Mouse (Mus musculus): ENCODE measurements around the gene Gm36210.
"Not testable (repeated sequence)": the region's sequence is repeated elsewhere in the genome, so short reads cannot be mapped to it uniquely, and the experiment has no call there.

Gene Gm36210

DNA sequence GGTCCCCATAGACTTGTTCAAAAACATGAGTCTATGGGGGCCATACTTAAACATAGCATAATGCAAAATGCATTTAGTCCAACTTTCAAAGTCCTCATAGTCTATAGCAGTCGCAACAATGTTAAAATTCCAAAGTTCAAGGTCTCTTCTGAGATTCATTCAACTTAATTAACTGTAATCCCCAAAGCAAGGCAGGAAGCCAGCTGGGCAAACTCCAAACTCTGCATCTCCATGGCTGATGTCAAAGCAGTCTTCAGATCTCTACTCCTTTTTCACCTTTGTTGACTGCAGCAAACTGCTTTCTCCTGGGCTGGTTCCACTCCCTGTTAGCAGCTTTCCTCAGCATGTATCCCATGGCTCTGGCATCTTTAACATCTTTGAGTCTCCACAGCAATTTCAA, 27.3 kb downstream of the Gm36210 start:
- DNase-seq (ENCODE audit: low read depth), result not testable (repeated sequence)

DNA sequence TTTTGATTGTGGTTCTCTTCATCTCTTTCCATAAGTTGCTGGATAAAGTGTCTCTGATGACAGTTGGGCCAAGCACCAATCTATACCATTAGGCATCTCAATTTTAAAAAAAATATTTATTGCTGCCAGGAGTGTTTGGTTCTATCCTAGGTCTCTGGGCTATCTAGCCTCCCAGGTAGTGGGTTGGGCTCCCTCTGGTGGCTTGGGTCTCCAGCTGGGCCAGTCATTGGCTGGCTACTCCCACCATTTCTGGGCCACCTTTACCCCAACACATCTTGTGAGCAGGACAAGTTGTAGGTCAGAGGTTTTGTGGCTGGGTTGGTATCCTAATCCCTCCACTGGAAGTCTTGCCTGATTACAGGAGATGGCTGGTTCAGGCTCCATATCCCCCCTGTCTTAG, 28.1 kb downstream of the Gm36210 start:
- no peak for DNase-seq (ENCODE audit: low read depth)

DNA sequence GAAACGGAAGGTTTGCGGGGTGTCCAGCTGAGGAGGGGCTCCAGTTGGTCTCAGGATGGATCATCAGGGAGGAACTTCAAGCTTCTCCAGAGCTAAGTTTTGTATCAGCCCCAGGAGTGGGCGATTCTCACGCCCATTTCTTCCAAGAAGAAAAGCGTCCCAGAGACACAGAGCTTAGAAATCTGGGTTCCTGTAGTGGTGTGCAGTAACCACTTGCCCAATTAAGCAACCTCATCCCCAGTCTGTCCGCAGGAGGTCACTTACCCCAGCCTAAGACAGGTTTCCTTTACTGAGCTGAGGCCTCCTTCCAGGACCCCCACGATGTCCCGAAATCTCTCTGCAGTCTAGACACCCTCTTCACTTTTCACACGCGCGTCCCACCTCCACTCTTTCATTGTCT, 29.1 kb downstream of the Gm36210 start:
- DNase-seq (ENCODE audit: low read depth), result no peak

DNA sequence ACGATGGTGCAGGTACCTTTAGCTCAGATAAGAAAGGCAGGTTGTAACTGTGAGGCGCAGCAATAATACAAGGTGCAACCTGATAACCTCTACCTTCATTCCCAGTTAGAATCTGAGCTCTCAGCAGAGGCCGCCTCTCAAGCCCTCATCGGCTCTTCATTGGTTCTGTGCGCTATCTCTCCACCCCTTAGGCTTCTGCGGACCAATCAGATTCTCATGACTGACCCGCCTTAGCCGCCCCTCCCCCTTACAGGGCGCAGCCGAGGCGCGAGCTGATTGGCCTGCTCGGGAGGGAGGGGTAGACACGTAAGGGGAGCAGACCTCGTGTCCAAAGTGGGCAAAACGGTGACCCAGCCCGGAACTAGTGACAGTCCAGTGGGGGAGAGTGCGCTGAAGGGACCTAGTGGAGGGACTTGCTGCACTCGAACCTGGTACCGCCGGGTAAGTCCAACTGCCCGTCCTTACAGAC, 29.5 kb downstream of the Gm36210 start, which contains the start of gene Isoc2a:
Isoc2a (plus strand) TSS at position 401 of the 469 bp plus-strand sequence.
- DNase-seq (ENCODE audit: low read depth), result peak; percentile 89

DNA sequence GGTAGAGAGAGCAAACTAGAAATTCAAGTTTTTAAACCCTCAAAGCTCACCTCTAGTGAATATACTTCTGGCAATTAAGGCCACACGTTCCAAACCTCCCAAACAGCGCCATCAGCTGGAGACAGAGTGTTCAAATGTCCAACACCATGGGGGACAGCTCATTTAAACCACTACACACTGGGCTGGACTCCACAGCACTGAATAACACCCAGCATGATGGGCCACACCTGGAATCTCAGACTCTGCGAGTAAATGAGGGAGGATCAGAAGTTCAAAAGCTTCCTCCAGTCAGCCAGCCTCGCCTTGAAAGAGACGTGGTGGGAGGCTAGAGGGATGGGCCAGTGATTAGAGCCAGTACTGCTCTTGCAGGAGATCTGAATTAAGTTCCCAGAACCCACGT, 36.2 kb downstream of the Gm36210 start, which contains the start of gene Isoc2b:
Isoc2b (minus strand) TSS at position 126 of the 400 bp plus-strand sequence.
- DNase-seq (ENCODE audit: low read depth), result no peak

DNA sequence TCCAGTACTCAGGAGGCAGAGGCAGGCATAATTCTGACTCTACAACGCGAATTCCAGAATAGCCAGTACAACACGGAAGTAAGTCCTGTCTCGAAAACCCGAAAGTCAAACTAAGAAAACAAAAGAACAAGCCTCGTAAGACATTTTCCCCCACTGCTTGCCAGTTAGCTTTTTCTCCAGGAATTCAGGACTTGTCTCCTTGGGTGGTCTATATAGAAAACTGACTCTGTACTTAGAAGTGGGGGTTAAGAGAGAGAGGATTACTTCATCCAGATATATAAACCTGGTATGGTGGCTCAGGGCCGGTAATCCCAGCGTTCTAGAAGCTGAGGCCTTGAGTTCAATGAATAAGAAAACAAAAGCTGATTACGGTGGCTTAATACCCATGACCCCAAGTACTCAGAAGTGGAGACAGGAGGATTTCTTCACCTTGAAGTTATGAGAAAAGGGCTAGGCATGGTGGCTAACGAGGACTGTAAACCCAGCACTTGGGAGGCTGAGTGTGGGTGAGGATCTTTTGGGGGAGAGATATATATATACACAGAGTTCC, 39.6 kb downstream of the Gm36210 start:
- DNase-seq (ENCODE audit: low read depth), result no peak

DNA sequence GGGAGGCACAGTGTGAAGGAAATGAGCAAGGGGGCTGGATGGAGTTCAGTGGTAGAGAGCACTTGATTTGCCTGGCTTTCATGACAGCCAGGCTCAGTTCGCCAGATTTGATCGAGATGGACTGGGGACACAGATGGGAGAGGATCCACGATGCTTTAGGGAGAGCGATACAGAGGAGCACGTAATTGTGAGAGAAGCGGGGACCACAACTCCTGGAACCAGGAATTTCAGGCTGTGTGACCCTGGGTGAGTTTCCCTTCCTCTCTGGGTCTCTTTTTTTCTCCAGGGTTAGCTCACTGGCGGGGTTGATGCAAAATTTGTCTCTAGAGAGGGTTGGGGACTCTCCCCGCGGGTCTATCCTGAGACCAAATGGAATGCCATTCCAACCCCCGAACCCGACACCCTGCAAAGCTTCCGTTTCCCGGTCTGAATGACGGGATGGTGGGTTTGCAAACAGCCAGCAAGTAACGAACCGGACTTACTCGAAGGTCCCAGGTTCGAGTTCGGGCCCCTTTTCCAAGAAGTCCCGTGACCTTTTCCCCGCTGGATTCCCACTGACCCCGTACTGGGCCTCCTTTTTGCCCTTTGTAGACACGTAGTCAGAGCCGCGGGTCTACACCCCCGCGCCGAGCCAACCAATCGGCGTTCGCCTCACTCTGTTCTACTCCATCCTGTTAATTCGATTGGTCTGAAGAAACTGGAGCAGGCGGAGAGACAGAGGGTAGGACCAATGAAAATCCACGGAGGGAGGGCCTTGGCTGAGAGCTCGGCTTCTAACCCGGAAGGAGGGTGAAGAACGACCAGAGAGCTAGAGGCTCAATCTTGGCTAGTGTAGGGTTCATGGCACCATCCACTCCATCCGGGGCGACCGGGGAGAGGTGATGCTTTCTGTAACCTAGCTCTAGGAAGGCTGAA, 40.5 kb downstream of the Gm36210 start:
- DNase-seq (ENCODE audit: low read depth), result peak; percentile 95

DNA sequence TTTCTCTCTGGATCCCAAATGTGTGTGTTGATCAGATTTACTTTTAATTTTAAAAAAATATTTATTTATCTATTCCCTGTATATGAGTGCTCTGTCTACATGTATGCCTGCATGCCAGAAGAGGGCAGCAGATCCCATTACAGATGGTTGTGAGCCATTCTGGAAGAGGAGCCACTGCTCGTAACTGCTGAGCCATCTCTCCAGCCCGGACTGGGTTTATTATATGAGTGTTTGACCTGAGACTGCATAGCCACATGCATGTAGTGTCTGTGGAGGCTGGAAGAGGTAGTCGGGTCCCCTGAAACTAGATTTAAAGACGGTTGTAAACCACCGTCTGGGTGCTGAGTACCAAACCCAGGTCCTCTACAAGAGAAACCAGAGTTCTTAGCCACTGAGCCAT, 41.2 kb downstream of the Gm36210 start:
- no peak for DNase-seq (ENCODE audit: low read depth)

DNA sequence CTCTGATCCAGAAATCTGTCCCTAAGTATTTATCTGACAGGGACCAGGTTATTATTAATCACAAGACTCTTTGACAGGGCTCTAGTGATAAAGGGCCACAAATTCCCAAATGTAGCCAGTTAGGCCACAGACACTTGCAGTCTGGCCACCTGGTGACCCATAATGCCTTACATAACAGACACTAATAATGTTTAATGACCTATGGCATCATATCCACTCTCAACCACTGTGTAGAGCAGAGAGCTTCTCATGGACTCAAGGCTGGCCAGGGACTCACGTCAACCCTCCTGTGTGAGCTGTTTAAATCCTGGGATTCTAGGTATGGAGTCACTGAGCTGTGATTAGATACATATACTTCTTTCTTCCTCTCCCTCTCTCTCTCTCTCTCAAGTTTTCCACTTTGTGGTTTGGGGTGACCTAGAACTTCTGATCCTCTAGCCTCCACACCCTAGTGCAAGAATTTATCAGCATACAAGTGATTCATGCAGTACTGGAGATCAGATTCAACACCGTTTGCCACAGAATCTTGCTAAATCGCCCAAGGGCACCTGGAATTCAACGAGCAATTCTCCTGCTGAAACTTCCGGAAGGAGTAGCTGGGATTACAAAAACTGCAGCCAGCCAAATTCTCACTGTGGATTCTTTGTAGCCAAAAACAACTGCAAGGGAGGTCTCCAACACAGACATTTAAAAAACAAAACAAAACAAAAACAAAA, 42.0 kb downstream of the Gm36210 start:
- no peak for DNase-seq (ENCODE audit: low read depth)

DNA sequence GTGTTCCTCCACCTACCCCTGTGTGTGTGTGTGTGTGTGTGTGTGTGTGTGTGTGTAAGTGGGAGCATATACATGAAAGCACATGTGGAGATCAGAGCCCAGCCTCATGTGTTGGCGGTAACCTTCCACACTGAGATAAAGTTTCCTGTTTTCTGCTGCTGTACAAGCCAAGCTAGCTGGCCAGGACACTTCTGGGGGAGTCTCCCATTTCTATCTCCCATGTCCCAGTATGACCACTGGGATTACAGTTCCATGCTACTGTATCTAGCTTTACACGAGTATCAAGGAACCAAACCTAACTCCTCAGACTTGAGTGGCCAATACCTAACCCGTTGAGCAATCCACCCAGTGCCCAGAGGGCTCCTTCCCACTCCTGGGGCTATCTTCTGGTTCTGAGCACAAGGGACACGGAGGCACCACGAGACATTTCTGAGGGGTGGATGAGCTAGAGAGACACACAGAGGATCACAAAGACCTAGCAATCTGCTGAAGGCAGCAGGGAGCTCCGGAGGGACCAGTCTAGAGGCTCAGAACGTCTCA, 42.7 kb downstream of the Gm36210 start:
- no peak for DNase-seq (ENCODE audit: low read depth)

DNA sequence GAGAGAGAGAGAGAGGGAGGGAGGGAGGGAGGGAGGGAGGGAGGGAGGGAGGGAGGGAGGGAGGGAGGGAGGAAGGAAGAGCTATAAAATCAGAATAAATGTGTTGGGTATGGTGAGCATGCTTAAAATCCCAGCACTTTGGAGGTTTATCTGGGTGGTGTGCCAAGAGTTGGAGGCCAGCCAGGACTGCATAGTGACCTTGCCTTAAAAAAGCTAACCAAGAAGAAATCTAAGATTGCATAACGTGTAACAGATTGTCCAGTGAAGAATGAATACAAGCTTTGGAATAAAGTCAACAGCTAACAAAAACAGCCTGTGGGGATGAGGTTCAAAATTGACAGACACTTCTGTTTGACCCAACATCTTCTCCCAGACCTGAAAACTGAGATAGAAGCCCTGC, 43.3 kb downstream of the Gm36210 start:
- no peak for DNase-seq (ENCODE audit: low read depth)

DNA sequence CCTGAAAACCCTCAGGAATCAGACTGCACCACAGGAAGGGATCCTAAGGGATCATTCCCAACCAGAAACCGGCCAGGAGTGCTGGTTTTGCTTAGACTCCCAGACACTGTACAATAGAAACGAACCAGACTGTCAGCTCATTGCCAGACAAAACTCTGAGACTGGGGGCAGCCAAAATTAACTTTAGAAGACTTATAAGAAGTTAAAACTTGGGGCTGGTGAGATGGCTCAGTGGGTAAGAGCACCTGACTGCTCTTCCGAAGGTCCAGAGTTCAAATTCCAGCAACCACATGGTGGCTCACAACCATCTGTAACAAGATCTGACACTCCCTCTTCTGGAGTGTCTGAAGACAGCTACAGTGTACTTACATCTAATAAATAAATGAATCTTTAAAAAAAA, 45.4 kb downstream of the Gm36210 start:
- not testable (repeated sequence) for DNase-seq (ENCODE audit: low read depth)

DNA sequence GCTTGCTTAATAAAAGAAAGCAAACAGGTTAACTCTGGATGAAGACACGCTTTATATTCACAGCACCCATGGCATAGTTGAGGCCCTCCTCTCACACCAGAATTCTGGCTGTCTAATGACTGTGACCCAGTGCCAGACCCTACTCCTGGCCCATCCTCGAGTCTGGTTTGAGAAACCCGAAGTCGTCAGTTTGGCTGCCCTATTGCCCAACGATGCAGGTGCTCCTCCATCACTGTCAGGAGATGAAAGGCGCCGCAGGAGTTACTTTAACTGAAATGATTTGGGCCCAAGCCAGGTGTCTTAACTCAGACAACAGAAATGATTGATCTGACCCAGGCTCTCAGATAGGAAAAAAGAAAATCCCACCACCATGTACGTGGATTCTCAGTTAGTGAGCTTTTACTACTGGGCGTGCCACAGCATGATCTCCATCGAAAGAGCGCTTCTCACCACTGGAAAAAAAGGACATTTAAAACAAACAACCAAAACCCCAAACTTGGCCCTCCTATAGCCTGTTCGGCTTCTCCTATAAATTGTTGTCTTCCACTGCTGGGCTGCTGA, 46.8 kb downstream of the Gm36210 start:
- no peak for DNase-seq (ENCODE audit: low read depth)

DNA sequence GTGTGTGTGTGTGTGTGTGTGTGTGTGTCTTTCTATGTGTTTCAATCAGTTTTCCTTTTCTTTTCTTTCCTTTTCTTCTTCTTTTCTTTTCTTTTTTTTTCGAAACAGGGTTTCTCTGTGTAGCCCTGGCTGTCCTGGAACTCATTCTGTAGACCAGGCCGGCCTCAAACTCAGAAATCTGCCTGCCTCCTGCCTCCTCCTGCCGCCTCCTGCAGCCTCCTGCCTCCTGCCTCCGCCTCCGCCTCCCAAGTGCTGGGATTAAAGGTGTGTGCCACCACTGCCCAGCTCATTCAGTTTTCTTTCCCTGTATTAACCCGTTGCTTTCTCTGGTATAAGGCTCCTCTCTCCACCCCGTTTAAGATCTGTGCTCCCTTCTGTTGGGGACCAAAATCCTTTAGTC, 49.0 kb downstream of the Gm36210 start:
- DNase-seq (ENCODE audit: low read depth), result no peak

DNA sequence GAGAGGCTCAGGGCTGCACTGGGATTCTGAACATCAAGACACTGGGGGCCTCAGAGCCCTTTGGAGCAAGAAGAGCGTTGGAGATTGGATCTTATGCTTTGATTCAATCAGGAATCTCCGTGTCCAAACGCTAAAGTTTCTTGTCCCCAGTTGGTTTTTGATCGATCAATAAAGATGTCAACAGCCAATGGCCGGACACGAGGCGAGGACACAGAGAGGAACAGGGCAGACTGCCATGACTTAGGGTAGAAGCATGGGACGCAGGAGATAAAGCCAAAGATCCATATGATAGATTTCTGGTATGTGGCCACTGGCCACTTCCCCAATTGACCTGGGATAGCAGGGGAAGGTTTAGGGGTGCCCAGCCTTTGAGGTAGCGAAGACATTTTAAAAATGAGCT, 49.8 kb downstream of the Gm36210 start:
- DNase-seq (ENCODE audit: low read depth), result no peak

DNA sequence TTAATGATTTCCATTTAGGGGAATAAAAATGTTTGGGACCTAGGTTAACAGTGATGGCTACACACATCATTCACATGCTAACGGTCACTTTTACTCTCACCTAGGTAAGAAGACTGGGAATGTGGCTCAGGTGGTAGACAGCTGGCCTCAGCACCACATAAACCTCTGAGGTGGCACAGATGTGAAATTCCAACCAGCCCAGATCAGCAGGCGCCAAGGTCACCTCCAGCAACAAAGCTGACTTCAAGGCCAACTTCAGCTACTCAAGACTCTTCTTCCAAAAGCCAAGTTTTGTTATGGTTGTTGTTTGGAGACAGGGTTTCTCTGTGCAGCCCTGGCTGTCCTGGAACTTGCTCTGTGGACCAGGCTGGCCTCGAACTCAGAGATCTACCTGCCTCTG, 52.7 kb downstream of the Gm36210 start:
- no peak for DNase-seq (ENCODE audit: low read depth)

DNA sequence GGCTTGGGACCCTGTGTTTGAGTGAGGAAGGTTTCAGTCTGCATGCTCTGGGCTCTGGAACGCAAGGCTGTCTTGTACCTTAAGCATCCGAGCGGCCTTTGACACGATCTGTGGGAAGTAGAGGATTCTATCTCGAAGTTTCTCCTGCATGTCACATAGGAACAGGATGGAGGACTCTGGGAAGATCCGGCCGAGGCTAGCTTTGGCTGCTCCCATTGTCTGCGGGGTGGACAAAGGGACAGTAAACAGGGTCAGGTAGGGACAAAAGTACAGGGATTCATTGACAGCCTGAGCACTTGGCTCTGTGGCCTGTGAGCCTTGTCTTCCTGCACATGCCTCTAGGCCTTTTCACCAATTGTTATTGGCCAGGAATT, 55.0 kb downstream of the Gm36210 start:
- no peak for DNase-seq (ENCODE audit: low read depth)

DNA sequence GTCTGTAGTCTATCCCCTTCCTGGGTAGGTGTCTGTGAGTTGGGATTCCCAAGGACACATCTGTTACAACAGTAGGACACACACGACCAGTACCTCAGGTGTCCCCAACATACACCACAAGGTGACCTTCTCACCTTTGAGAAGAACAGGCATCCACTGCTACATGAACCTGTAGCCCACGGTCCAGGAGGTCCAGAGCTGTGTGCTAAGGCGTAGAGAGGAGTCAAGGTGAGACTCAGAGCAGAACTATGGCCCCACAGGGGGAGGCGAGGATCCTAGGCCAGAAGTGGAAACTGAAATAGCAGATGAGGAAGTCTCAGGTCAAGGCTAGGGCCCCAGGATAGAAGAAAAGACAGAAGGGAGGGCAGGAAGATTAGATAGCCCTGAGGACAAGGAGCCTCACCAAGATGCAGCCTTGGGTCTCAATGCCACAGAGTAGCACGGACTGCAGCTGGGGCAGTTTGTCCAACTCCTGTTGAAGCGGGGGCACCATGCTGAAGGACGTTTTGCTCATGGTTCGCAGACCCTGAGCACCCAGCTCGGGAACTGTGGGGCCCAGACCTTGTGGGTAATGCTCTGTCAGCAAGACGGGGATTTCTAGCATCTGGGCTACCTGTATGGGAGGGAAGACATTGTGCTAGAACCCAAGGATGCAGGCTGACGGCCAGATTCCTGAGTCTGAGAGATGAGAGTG, 55.5 kb downstream of the Gm36210 start:
- no peak for DNase-seq (ENCODE audit: low read depth)

DNA sequence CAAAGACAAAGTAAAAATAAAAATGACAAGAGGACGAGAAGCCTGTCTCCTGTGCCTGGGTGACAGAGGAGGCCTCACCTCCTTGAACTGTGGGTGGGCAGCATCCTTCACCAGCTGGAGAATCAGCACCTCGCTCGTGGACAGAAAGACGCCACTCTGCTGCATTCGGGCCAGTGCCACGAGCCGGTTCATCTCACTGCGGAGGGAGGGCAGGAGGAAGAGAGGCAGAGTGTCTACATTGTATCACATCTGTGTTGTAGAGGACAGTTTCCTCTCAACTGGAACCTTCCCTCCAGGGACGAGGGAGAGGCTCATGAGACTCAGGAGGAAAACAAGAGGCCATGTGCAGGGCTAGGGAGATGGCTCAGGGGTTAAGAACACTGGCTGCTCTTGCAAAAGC, 56.9 kb downstream of the Gm36210 start:
- no peak for DNase-seq (ENCODE audit: low read depth)
